Mouse (Mus musculus) heart, embryonic 16.5 days (tissue): ENCODE measurements around the gene Syt2. TPM values are rescaled to one million over a fixed set of nuclear protein-coding genes. Genes with fewer than 3 reads are reported as not detected.

ENCODE experiments used
- ATAC-seq: fragments of 200-750 bp; cut with Nextera tagmentation; replicated peaks from 2 replicates; pipeline ENCODE4 v1.8.0; 2017; ENCODE audit warnings: moderate number of reproducible peaks; ENCODE audit not compliant: insufficient read depth, low FRiP score; ENCODE audit errors: extremely low read depth
- H3K27ac ChIP-seq: fragments of 300-500 bp; sonication (generic); 2 replicates; pipeline ENCODE4 v1.5.1; 2014; ENCODE audit warnings: mild to moderate bottlenecking, low read length, control low read depth, moderate library complexity
- H3K27me3 ChIP-seq: fragments of 300-500 bp; sonication (generic); 2 replicates; pipeline ENCODE4 v1.6.1; 2014; ENCODE audit warnings: low read length, mixed read lengths; ENCODE audit not compliant: control insufficient read depth, insufficient read depth
- H3K36me3 ChIP-seq: fragments of 300-500 bp; sonication (generic); 2 replicates; pipeline ENCODE4 v1.6.1; 2014; ENCODE audit not compliant: control insufficient read depth, insufficient read depth
- H3K4me1 ChIP-seq: fragments of 300-500 bp; sonication (generic); 2 replicates; pipeline ENCODE4 v1.6.1; 2014; ENCODE audit warnings: low read length, mixed read lengths; ENCODE audit not compliant: control insufficient read depth, insufficient read depth
- H3K4me2 ChIP-seq: fragments of 300-500 bp; sonication (generic); 2 replicates; pipeline ENCODE4 v1.6.1; 2014; ENCODE audit warnings: low read depth, mild to moderate bottlenecking, control low read depth, low read length
- H3K4me3 ChIP-seq: fragments of 300-500 bp; sonication (generic); 2 replicates; pipeline ENCODE4 v1.5.1; 2014; ENCODE audit warnings: mild to moderate bottlenecking, control low read depth, low read length
- H3K9ac ChIP-seq: fragments of 300-500 bp; sonication (generic); 2 replicates; pipeline ENCODE4 v1.6.1; 2014; ENCODE audit warnings: low read length, control low read depth
- H3K9me3 ChIP-seq: fragments of 300-500 bp; sonication (generic); replicated peaks from 2 replicates; pipeline ENCODE4 v1.6.1; 2016; ENCODE audit warnings: low read length; ENCODE audit not compliant: control insufficient read depth
- WGBS: fragments of 180-500 bp; shearing (Covaris S2); extraction: QIAGEN DNeasy Blood & Tissue Kit; methylation state at CpG from one replicate; pipeline ENCODE4 v1.1.7; 2014; 5-methylcytosine and 5-hydroxymethylcytosine counted together
- polyA plus RNA-seq: library from polyadenylated mRNA; unstranded; fragments of >200 nt; fragmentation: Nextera tagmentation; extraction: Ambion mirVana; gene quantifications from 2 replicates; pipeline ENCODE4 v1.2.1, GENCODE M21; 2015

The Syt2 gene
- polyA plus RNA-seq, 1 experiment from 2014 or later: 0.17 TPM

- no peak for ATAC-seq
- peaks cover 29% of the 10 kb centered on the region for H3K4me1 ChIP-seq
- no peak overlapping the region for H3K4me3 ChIP-seq
- no peak overlapping the region for H3K27ac ChIP-seq
- H3K36me3 ChIP-seq: peaks cover 17% of the 10 kb centered on the region
- no peaks in the 10 kb centered on the region for H3K27me3 ChIP-seq
- no peaks in the 10 kb centered on the region for H3K9me3 ChIP-seq
- no peak overlapping the region for H3K9ac ChIP-seq
- H3K4me2 ChIP-seq: no peak overlapping the region
- WGBS: 42% methylated on average over 3 of the region's 3 CpGs
These were observed 129.2 kb downstream of the Syt2 start for GRCm38 (mm10) chr1:134775631-134776030.

- WGBS: 69% methylated on average over 12 of the region's 12 CpGs
- Histone ChIP-seq H3K4me1 (peaks cover 21% of the 10 kb centered on the region), H3K4me2 (no peak overlapping the region), H3K9ac (peak overlapping the region; percentile 4; the same call in 1 of the 2 replicates), H3K9me3 (no peaks in the 10 kb centered on the region), H3K27ac (peak overlapping the region; percentile 50), H3K4me3 (no peak overlapping the region), H3K36me3 (peaks cover 13% of the 10 kb centered on the region), H3K27me3 (no peaks in the 10 kb centered on the region)
- no peak for ATAC-seq
These were observed 130.9 kb downstream of the Syt2 start for GRCm38 (mm10) chr1:134777201-134777885.

- peaks cover 21% of the 10 kb centered on the region for H3K4me1 ChIP-seq
- H3K36me3 ChIP-seq: peaks cover 9% of the 10 kb centered on the region
- H3K4me3 ChIP-seq: no peak overlapping the region
- WGBS: 32% methylated on average over 13 of the region's 13 CpGs
- H3K9me3 ChIP-seq: no peaks in the 10 kb centered on the region
- peak overlapping the region; percentile 50 for H3K27ac ChIP-seq
- 0 out of 2 replicates have a peak overlapping the region, but pooled peaks have one; percentile 17 for H3K4me2 ChIP-seq
- peak; percentile 47 for ATAC-seq
- no peaks in the 10 kb centered on the region for H3K27me3 ChIP-seq
- H3K9ac ChIP-seq: peak overlapping the region; percentile 18
These were observed 131.6 kb downstream of the Syt2 start for GRCm38 (mm10) chr1:134777936-134778548.

- Histone ChIP-seq H3K4me2 (no peak overlapping the region), H3K4me3 (no peak overlapping the region), H3K27ac (no peak overlapping the region), H3K9me3 (no peaks in the 10 kb centered on the region), H3K27me3 (no peaks in the 10 kb centered on the region), H3K4me1 (peaks cover 43% of the 10 kb centered on the region), H3K36me3 (no peaks in the 10 kb centered on the region), H3K9ac (no peak overlapping the region)
- WGBS: 87% methylated on average over 5 of the region's 5 CpGs
- ATAC-seq: no peak
These were observed 136.3 kb downstream of the Syt2 start for GRCm38 (mm10) chr1:134782797-134783196.

GRCm38 (mm10) chr1:134783958-134784357 is 137.5 kb downstream of the Syt2 start:
- no peaks in the 10 kb centered on the region for H3K36me3 ChIP-seq
- H3K4me1 ChIP-seq: peaks cover 42% of the 10 kb centered on the region
- H3K4me2 ChIP-seq: peak overlapping the region; percentile 28
- ATAC-seq: peak; percentile 76
- H3K4me3 ChIP-seq: no peak overlapping the region
- peak overlapping the region; percentile 87 for H3K27ac ChIP-seq
- peak overlapping the region; percentile 21 for H3K9ac ChIP-seq
- no peaks in the 10 kb centered on the region for H3K9me3 ChIP-seq
- WGBS: 33% methylated on average over 4 of the region's 4 CpGs
- H3K27me3 ChIP-seq: no peaks in the 10 kb centered on the region

GRCm38 (mm10) chr1:134784481-134784880 is 138.0 kb downstream of the Syt2 start:
- WGBS: 39% methylated on average over 6 of the region's 6 CpGs
- Histone ChIP-seq H3K4me2 (peak overlapping the region; percentile 28; the same call in 1 of the 2 replicates), H3K9ac (peak overlapping the region; percentile 21), H3K9me3 (no peaks in the 10 kb centered on the region), H3K27me3 (no peaks in the 10 kb centered on the region), H3K27ac (peak overlapping the region; percentile 87), H3K4me3 (no peak overlapping the region), H3K4me1 (peaks cover 42% of the 10 kb centered on the region), H3K36me3 (no peaks in the 10 kb centered on the region)
- ATAC-seq: 0 out of 2 replicates have a peak, but pooled peaks have one; percentile 8

- WGBS: 88% methylated on average over 1 of the region's 1 CpGs
- Histone ChIP-seq H3K4me3 (no peak overlapping the region), H3K27ac (peak overlapping the region; percentile 87), H3K4me2 (0 out of 2 replicates have a peak overlapping the region, but pooled peaks have one; percentile 28), H3K27me3 (no peaks in the 10 kb centered on the region), H3K9ac (0 out of 2 replicates have a peak overlapping the region, but pooled peaks have one; percentile 21), H3K4me1 (peaks cover 42% of the 10 kb centered on the region), H3K9me3 (no peaks in the 10 kb centered on the region), H3K36me3 (no peaks in the 10 kb centered on the region)
- no peak for ATAC-seq
These were observed 138.4 kb downstream of the Syt2 start for GRCm38 (mm10) chr1:134784911-134785310.

GRCm38 (mm10) chr1:134788096-134788495 is 141.6 kb downstream of the Syt2 start:
- H3K36me3 ChIP-seq: no peaks in the 10 kb centered on the region
- no peaks in the 10 kb centered on the region for H3K27me3 ChIP-seq
- H3K4me3 ChIP-seq: no peak overlapping the region
- no peak overlapping the region for H3K4me2 ChIP-seq
- ATAC-seq: no peak
- H3K4me1 ChIP-seq: peaks cover 50% of the 10 kb centered on the region
- WGBS: 50% methylated on average over 7 of the region's 7 CpGs
- no peak overlapping the region for H3K27ac ChIP-seq
- no peaks in the 10 kb centered on the region for H3K9me3 ChIP-seq
- H3K9ac ChIP-seq: no peak overlapping the region
